Mouse (Mus musculus) CH12.LX (cell line): ENCODE data around the gene Caly. TPM values are rescaled to one million over a fixed set of nuclear protein-coding genes. Genes with fewer than 3 reads are reported as not detected.

ENCODE experiments used
- DNase-seq: peaks from one replicate; pipeline ENCODE4 v3.0.0-alpha.2; 2013; ENCODE audit errors: extremely low read depth
- H3K27ac ChIP-seq: 2 replicates; pipeline ENCODE4 v1.5.1; 2012; ENCODE audit warnings: low read depth, mild to moderate bottlenecking, control low read depth, moderate library complexity; ENCODE audit not compliant: insufficient read depth
- H3K27me3 ChIP-seq: replicated peaks from 2 replicates; pipeline ENCODE3; 2012; ENCODE audit warnings: inconsistent platforms
- H3K36me3 ChIP-seq, 2 experiments: replicated peaks in 1 of 2; 2 replicates each; pipeline versions ENCODE3 to v1.6.1; 2012; ENCODE audit warnings: inconsistent platforms in 1 of 2, low read length in 1 of 2, mild to moderate bottlenecking in 1 of 2, mixed read lengths in 1 of 2, moderate library complexity in 1 of 2; ENCODE audit not compliant: control insufficient read depth in 1 of 2, insufficient read depth in 1 of 2
- H3K4me1 ChIP-seq, 2 experiments: 2 replicates each; pipeline ENCODE4 v1.6.1; 2012; ENCODE audit warnings: inconsistent platforms in 1 of 2, moderate library complexity in 1 of 2; ENCODE audit not compliant: insufficient read depth in 2 of 2, control insufficient read depth in 1 of 2
- H3K4me2 ChIP-seq: 2 replicates; pipeline ENCODE4 v1.6.1; 2012; ENCODE audit warnings: low read depth, mild to moderate bottlenecking, control low read depth; ENCODE audit not compliant: poor library complexity, insufficient read depth, severe bottlenecking
- H3K4me3 ChIP-seq, 3 experiments: fragments of 150-350 bp in 1 of 3; sonication (generic) in 1 of 3; replicated peaks in 1 of 3; 2 replicates each; pipeline versions ENCODE3 to v1.5.1; 2011 to 2012; ENCODE audit warnings: low read depth in 2 of 3, low read length in 2 of 3, mild to moderate bottlenecking in 2 of 3, moderate library complexity in 2 of 3, control low read depth in 1 of 3, improper control_type of control experiment in 1 of 3, inconsistent platforms in 1 of 3, mixed read lengths in 1 of 3; ENCODE audit not compliant: poor library complexity in 1 of 3
- H3K79me2 ChIP-seq: replicated peaks from 2 replicates; pipeline ENCODE4 v1.6.1; 2012; ENCODE audit warnings: mild to moderate bottlenecking, moderate library complexity; ENCODE audit not compliant: control insufficient read depth, poor library complexity, insufficient read depth, severe bottlenecking; ENCODE audit errors: extremely low read depth
- H3K9ac ChIP-seq: 2 replicates; pipeline ENCODE4 v1.6.1; 2012; ENCODE audit warnings: low read depth, mild to moderate bottlenecking, control low read depth, moderate library complexity; ENCODE audit not compliant: insufficient read depth
- H3K9me3 ChIP-seq: replicated peaks from 2 replicates; pipeline ENCODE3; 2012; ENCODE audit warnings: low read length, inconsistent platforms, mixed read lengths
- CHD2 ChIP-seq: IDR thresholded peaks from 2 replicates; pipeline ENCODE4 v1.6.1; 2011; ENCODE audit warnings: low read length, improper control_type of control experiment
- CTCF ChIP-seq, 2 experiments: IDR thresholded peaks in 1 of 2; conservative IDR thresholded peaks in 1 of 2; 2 replicates each; pipeline ENCODE4 v1.5.1; 2011 to 2012; ENCODE audit warnings: low read depth in 2 of 2, low read length in 2 of 2, improper control_type of control experiment in 1 of 2, inconsistent platforms in 1 of 2, mild to moderate bottlenecking in 1 of 2, moderate library complexity in 1 of 2
- ELF1 ChIP-seq: IDR thresholded peaks from 2 replicates; pipeline ENCODE4 v1.6.1; 2014; ENCODE audit warnings: low read depth, mild to moderate bottlenecking, inconsistent platforms, low read length, improper control_type of control experiment
- EP300 ChIP-seq: IDR thresholded peaks from 2 replicates; pipeline ENCODE4 v1.6.1; 2011; ENCODE audit warnings: low read length, improper control_type of control experiment
- ETS1 ChIP-seq: conservative IDR thresholded peaks from 2 replicates; pipeline ENCODE4 v1.6.1; 2012; ENCODE audit warnings: low read depth, mild to moderate bottlenecking, inconsistent platforms, low read length, improper control_type of control experiment, moderate library complexity
- GABPA ChIP-seq: IDR thresholded peaks from 2 replicates; pipeline ENCODE4 v1.6.1; 2012; ENCODE audit warnings: low read depth, low read length, improper control_type of control experiment, inconsistent platforms; ENCODE audit not compliant: insufficient replicate concordance
- IRF4 ChIP-seq: IDR thresholded peaks from 2 replicates; pipeline ENCODE4 v1.6.1; 2014; ENCODE audit warnings: low read depth, mild to moderate bottlenecking, inconsistent platforms, low read length, improper control_type of control experiment
- JUN ChIP-seq: IDR thresholded peaks from 2 replicates; pipeline ENCODE4 v1.6.1; 2011; ENCODE audit warnings: low read depth, mild to moderate bottlenecking, low read length, improper control_type of control experiment, moderate library complexity; ENCODE audit not compliant: insufficient read depth
- JUND ChIP-seq: conservative IDR thresholded peaks from 2 replicates; pipeline ENCODE4 v1.6.1; 2011; ENCODE audit warnings: low read depth, low read length, improper control_type of control experiment
- KAT2A ChIP-seq: IDR thresholded peaks from 2 replicates; pipeline ENCODE4 v1.6.1; 2012; ENCODE audit warnings: low read length, improper control_type of control experiment, inconsistent platforms; ENCODE audit not compliant: insufficient replicate concordance
- MAFK ChIP-seq: IDR thresholded peaks from 2 replicates; pipeline ENCODE4 v1.6.1; 2011; ENCODE audit warnings: low read length, improper control_type of control experiment; ENCODE audit not compliant: insufficient replicate concordance
- MAX ChIP-seq: IDR thresholded peaks from 2 replicates; pipeline ENCODE4 v1.6.1; 2011; ENCODE audit warnings: low read length, improper control_type of control experiment
- MEF2A ChIP-seq: IDR thresholded peaks from 2 replicates; pipeline ENCODE4 v1.6.1; 2014; ENCODE audit warnings: low read depth, mild to moderate bottlenecking, inconsistent platforms, low read length, improper control_type of control experiment, borderline replicate concordance
- MXI1 ChIP-seq: IDR thresholded peaks from 2 replicates; pipeline ENCODE4 v1.6.1; 2011; ENCODE audit warnings: mild to moderate bottlenecking, low read depth, low read length, improper control_type of control experiment
- MYC ChIP-seq: IDR thresholded peaks from 2 replicates; pipeline ENCODE4 v1.6.1; 2011; ENCODE audit warnings: low read depth, mild to moderate bottlenecking, improper control_type of control experiment, low read length
- NELFE ChIP-seq: IDR thresholded peaks from 2 replicates; pipeline ENCODE4 v1.6.1; 2011; ENCODE audit warnings: low read depth, low read length, improper control_type of control experiment
- NRF1 ChIP-seq: IDR thresholded peaks from 2 replicates; pipeline ENCODE4 v1.6.1; 2014; ENCODE audit warnings: low read depth, mild to moderate bottlenecking, inconsistent platforms, low read length, improper control_type of control experiment, moderate library complexity
- PAX5 ChIP-seq: IDR thresholded peaks from 2 replicates; pipeline ENCODE4 v1.6.1; 2012; ENCODE audit warnings: low read length, inconsistent platforms, mixed read lengths
- POLR2A ChIP-seq: IDR thresholded peaks from 2 replicates; pipeline ENCODE4 v1.6.1; 2011; ENCODE audit warnings: low read depth, mild to moderate bottlenecking, improper control_type of control experiment, low read length
- POLR2AphosphoS2 ChIP-seq: IDR thresholded peaks from 2 replicates; pipeline ENCODE4 v1.6.1; 2011; ENCODE audit warnings: low read depth, low read length, improper control_type of control experiment
- RAD21 ChIP-seq: IDR thresholded peaks from 2 replicates; pipeline ENCODE4 v1.6.1; 2011; ENCODE audit warnings: low read depth, mild to moderate bottlenecking, low read length, improper control_type of control experiment, moderate library complexity
- RCOR1 ChIP-seq: conservative IDR thresholded peaks from 2 replicates; pipeline ENCODE4 v1.6.1; 2012; ENCODE audit warnings: low read depth, mild to moderate bottlenecking, inconsistent platforms, low read length, improper control_type of control experiment
- SIN3A ChIP-seq: IDR thresholded peaks from 2 replicates; pipeline ENCODE4 v1.6.1; 2012; ENCODE audit warnings: low read length, improper control_type of control experiment, inconsistent platforms
- TBP ChIP-seq: conservative IDR thresholded peaks from 2 replicates; pipeline ENCODE4 v1.6.1; 2011; ENCODE audit warnings: low read depth, low read length, improper control_type of control experiment
- TCF12 ChIP-seq: IDR thresholded peaks from 2 replicates; pipeline ENCODE4 v1.6.1; 2014; ENCODE audit warnings: low read depth, mild to moderate bottlenecking, inconsistent platforms, low read length, improper control_type of control experiment
- UBTF ChIP-seq: IDR thresholded peaks from 2 replicates; pipeline ENCODE4 v1.6.1; 2012; ENCODE audit warnings: low read depth, mild to moderate bottlenecking, inconsistent platforms, low read length, improper control_type of control experiment, moderate library complexity
- USF1 ChIP-seq: IDR thresholded peaks from 2 replicates; pipeline ENCODE4 v1.6.1; 2014; ENCODE audit warnings: low read depth, mild to moderate bottlenecking, inconsistent platforms, low read length, improper control_type of control experiment
- USF2 ChIP-seq: conservative IDR thresholded peaks from 2 replicates; pipeline ENCODE4 v1.6.1; 2011; ENCODE audit warnings: low read depth, low read length, improper control_type of control experiment
- ZC3H11A ChIP-seq: IDR thresholded peaks from 2 replicates; pipeline ENCODE4 v1.6.1; 2012; ENCODE audit warnings: low read depth, mild to moderate bottlenecking, inconsistent platforms, low read length, improper control_type of control experiment
- ZMIZ1 ChIP-seq: IDR thresholded peaks from 2 replicates; pipeline ENCODE4 v1.6.1; 2012; ENCODE audit warnings: low read depth, mild to moderate bottlenecking, inconsistent platforms, low read length, improper control_type of control experiment
- ZNF384 ChIP-seq: IDR thresholded peaks from 2 replicates; pipeline ENCODE4 v1.6.1; 2012; ENCODE audit warnings: low read depth, low read length, improper control_type of control experiment, inconsistent platforms
- dilution Hi-C: fragments of 300-500 bp; cut with MboI; formaldehyde crosslinking; loops from 2 replicates; pipeline ENCODE4 v1.14.3; 2020; ENCODE audit warnings: low sequenced_read_pairs; ENCODE audit not compliant: extremely low pct_unique_long_range_greater_than_20kb, extremely low pct_ligation_motif_present
- in situ Hi-C: fragments of 300-500 bp; cut with MboI; formaldehyde crosslinking; loops from 3 replicates; pipeline ENCODE4 v1.14.3; 2019; ENCODE audit warnings: low sequenced_read_pairs, low pct_ligation_motif_present, low pct_unique_long_range_greater_than_20kb, mixed read lengths
- polyA plus RNA-seq: library from polyadenylated mRNA; unstranded; fragments of >175 nt; gene quantifications from 2 replicates; pipeline ENCODE4 v1.2.1, GENCODE M21; 2012; ENCODE audit warnings: low read depth; ENCODE audit not compliant: insufficient read length
- total RNA-seq, 2 experiments: library from RNA; depleted of rRNA; stranded (reverse); fragments of 300-350 nt in 1 of 2; fragments of >200 nt in 1 of 2; gene quantifications; 2 replicates each; pipeline ENCODE4 v1.2.3; 2012 to 2014

Gene Caly
- total and polyA plus RNA-seq, 3 experiments = not detected

GRCm38 (mm10) chr7:140125278-140126021 lies 43.1 kb upstream of the Caly start (continued):
- TF ChIP-seq ZNF384 = no peak
- TF ChIP-seq POLR2AphosphoS2 = peak; percentile 39; the same call in 1 of the 2 replicates
- TF ChIP-seq IRF4 = no peak; the same call in 1 of the 2 replicates
- peak; percentile 13; the same call in 1 of the 2 replicates for TF ChIP-seq MAX
- no peak for TF ChIP-seq JUN
- no peak for TF ChIP-seq KAT2A
- no peak for TF ChIP-seq RCOR1
- TF ChIP-seq CHD2 = no peak
- TF ChIP-seq MXI1 = no peak
- peak; percentile 75; the same call in 1 of the 2 replicates for TF ChIP-seq ZMIZ1
- TF ChIP-seq USF1 = no peak
- peak; percentile 94 for TF ChIP-seq TBP
- TF ChIP-seq ZC3H11A = no peak
- TF ChIP-seq NRF1 = peak; percentile 78
- no peak for TF ChIP-seq ETS1
- TF ChIP-seq JUND = no peak
- no peak for TF ChIP-seq MYC
- TF ChIP-seq MAFK = no peak
- no peak for TF ChIP-seq PAX5
- peak; percentile 51; the same call in 1 of the 2 replicates for TF ChIP-seq TCF12
- TF ChIP-seq NELFE = 0 out of 2 replicates have a peak, but pooled peaks have one; percentile 10

DNA sequence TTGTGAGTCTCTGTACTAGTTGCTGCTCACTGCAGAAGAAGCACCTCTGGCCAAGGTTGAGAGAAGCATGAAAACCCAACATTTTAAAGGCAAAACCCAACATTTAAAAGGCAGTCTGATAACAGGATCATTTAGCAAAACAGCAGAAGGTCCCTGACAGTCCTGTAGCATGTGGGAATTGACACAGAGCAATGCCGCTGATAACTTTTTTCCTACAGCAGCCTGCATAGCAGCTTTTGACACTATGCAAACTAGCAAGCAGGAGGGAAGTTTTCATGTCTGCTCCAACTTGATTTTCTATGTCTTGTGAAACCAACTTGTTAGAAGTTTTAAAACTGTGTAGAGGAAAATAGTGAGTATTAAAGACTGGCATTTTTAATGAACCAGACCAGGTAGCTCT lies 42.0 kb upstream of the Caly start:
- Histone ChIP-seq H3K9me3 (no peaks in the 10 kb centered on the region), H3K27ac (peak overlapping the region; percentile 93), H3K9ac (peak overlapping the region; percentile 46), H3K4me1 (peaks cover 22 to 81% of the 10 kb centered on the region in 2 experiments), H3K79me2 (peaks cover 3% of the 10 kb centered on the region), H3K36me3 (peaks cover 4 to 13% of the 10 kb centered on the region in 2 experiments), H3K4me2 (peak overlapping the region; percentile 72), H3K4me3 (no peak overlapping the region), H3K27me3 (no peaks in the 10 kb centered on the region)
- dilution Hi-C loops = no loop called here
- in situ Hi-C loops = no loop called here
- no peak for DNase-seq
- TF ChIP-seq UBTF (no peak), GABPA (no peak), USF1 (no peak), IRF4 (no peak; the same call in 1 of the 2 replicates), PAX5 (no peak), EP300 (peak; percentile 16; the same call in 1 of the 2 replicates), MXI1 (peak; percentile 76; the same call in 1 of the 2 replicates), POLR2AphosphoS2 (no peak), RCOR1 (no peak), POLR2A (no peak), ELF1 (no peak), SIN3A (peak; percentile 78), ZNF384 (no peak), CTCF (conservative IDR thresholded peaks at IDR 0.05 in 1 of 2, IDR thresholded peaks at IDR 0.05 in 1 of 2; ENCODE audit: low read depth in 2 of 2, low read length in 2 of 2) (no peak), USF2 (no peak), ZMIZ1 (no peak), NELFE (no peak), RAD21 (no peak), MEF2A (no peak)
